Mouse (Mus musculus): Measurements from ENCODE around the gene Sec16a. TPM values are rescaled to one million over a fixed set of nuclear protein-coding genes. Genes with fewer than 3 reads are reported as not detected.

Sec16a gene
- polyA plus RNA-seq, 1 experiment from 2014 or later: 13.8 TPM

GRCm38 (mm10) chr2:26447451-26447850 lies 2.4 kb upstream of the Sec16a start:
- WGBS: 60% methylated on average over 1 of the region's 1 CpGs
- no peak for ATAC-seq (ENCODE audit: extremely low read depth, insufficient number of reproducible peaks, low FRiP score, low TSS enrichment)
- no peaks in the 10 kb centered on the region for H3K27me3 ChIP-seq (replicated peaks)
- H3K27ac ChIP-seq (replicated peaks): no peak overlapping the region
- H3K4me3 ChIP-seq: 0 out of 2 replicates have a peak overlapping the region, but pooled peaks have one; percentile 95
- no peak overlapping the region; the same call in none of the 2 replicates for H3K9ac ChIP-seq
- 0 out of 2 replicates have a peak overlapping the region, but pooled peaks have one; percentile 81 for H3K4me2 ChIP-seq
- H3K36me3 ChIP-seq: no peaks in the 10 kb centered on the region; the same call in 1 of the 2 replicates
- no peaks in the 10 kb centered on the region for H3K9me3 ChIP-seq
- H3K4me1 ChIP-seq: peaks cover 57% of the 10 kb centered on the region

DNA sequence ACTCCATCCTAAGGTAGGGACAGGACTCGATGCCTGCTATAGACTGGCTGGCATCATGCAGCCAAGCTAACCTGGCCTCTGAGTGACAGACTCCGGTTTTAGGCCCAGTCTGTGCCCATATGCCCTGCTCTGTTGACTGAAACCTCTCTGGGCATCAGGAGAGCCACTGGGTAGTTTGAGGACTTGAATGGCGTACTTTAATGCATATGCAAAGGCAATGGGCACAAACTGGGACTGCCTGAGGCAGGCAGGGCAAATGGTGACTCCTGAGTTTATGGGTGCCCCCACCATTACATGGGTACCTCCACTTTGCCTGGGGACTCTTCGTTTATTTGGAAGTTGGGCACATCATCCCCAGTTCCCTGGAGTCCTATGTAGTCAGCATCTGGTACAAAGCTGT lies 1.7 kb upstream of the Sec16a start:
- H3K9ac ChIP-seq: peak overlapping the region; percentile 85
- 61% methylated on average over 4 of the region's 4 CpGs for WGBS
- H3K4me3 ChIP-seq: peak overlapping the region; percentile 95
- peaks cover 3% of the 10 kb centered on the region for H3K36me3 ChIP-seq
- no peaks in the 10 kb centered on the region for H3K9me3 ChIP-seq
- H3K27me3 ChIP-seq (replicated peaks): no peaks in the 10 kb centered on the region
- H3K4me2 ChIP-seq: peak overlapping the region; percentile 81
- H3K4me1 ChIP-seq: peaks cover 57% of the 10 kb centered on the region
- peak overlapping the region; percentile 93 for H3K27ac ChIP-seq (replicated peaks)
- ATAC-seq (ENCODE audit: extremely low read depth, insufficient number of reproducible peaks, low FRiP score, low TSS enrichment): no peak

GRCm38 (mm10) chr2:26445666-26446445 lies 840 bp upstream of the Sec16a start:
- H3K27me3 ChIP-seq (replicated peaks): no peaks in the 10 kb centered on the region
- H3K27ac ChIP-seq (replicated peaks): peak overlapping the region; percentile 93
- peak overlapping the region; percentile 95 for H3K4me3 ChIP-seq
- ATAC-seq (ENCODE audit: extremely low read depth, insufficient number of reproducible peaks, low FRiP score, low TSS enrichment): peak; percentile 75
- peaks cover 51% of the 10 kb centered on the region for H3K4me1 ChIP-seq
- under 1% methylated on average over 44 of the region's 44 CpGs for WGBS
- H3K4me2 ChIP-seq: peak overlapping the region; percentile 81
- H3K36me3 ChIP-seq: peaks cover 11% of the 10 kb centered on the region
- no peaks in the 10 kb centered on the region for H3K9me3 ChIP-seq
- H3K9ac ChIP-seq: peak overlapping the region; percentile 85

DNA sequence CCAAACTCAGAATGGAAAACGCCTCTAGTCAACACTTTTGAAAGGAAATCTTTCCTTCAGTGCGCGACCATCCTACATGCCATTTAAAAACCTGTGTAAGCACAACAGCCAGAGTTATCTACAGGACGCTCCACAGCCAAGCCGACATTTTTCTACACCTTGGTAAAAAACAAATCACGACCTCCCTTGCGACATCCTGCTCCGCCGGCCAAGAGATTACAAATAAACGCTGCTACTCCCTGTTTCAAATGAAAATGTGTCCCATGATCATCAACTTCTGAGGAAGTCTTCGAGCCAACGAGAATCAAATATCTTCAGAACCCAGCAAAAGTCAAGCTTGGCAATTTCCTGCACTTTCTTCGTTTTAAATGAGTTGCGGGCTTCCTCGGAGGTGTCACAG lies 648 bp downstream of the Sec16a start:
- WGBS: under 1% methylated on average over 15 of the region's 15 CpGs
- peak overlapping the region; percentile 91 for H3K4me2 ChIP-seq

DNA sequence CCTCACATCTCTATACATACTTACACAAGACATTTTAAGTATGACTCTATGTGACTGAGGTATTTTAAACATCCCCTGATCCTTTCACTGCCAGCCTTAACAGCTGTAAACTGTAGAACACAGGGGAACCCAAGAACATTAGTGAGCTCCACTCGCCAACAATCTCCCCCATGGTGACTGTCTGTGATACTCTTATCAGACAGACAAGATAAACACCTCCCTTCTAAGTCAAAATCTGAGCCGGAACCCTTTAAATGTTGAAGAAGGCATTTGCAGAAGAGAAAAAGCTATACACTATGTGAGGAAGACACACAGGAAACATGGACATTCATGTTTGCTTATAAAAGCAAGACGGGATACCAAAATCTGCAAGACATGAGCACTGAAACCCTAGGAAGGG lies 1.1 kb downstream of the Sec16a start:
- Histone ChIP-seq H3K9me3 (no peaks in the 10 kb centered on the region), H3K4me2 (peak overlapping the region; percentile 91), H3K27ac (replicated peaks) (peak overlapping the region; percentile 93; the same call in 1 of the 2 replicates), H3K27me3 (replicated peaks) (no peaks in the 10 kb centered on the region), H3K9ac (peak overlapping the region; percentile 94), H3K4me3 (peak overlapping the region; percentile 95), H3K4me1 (peaks cover 43% of the 10 kb centered on the region), H3K36me3 (peaks cover 31% of the 10 kb centered on the region)
- WGBS: 10% methylated on average over 3 of the region's 3 CpGs
- no peak for ATAC-seq (ENCODE audit: extremely low read depth, insufficient number of reproducible peaks, low FRiP score, low TSS enrichment)

More for the DNA sequence above, 648 bp downstream of the Sec16a start:
- Histone ChIP-seq H3K27ac (replicated peaks) (peak overlapping the region; percentile 93), H3K9me3 (no peaks in the 10 kb centered on the region), H3K4me1 (peaks cover 45% of the 10 kb centered on the region), H3K36me3 (peaks cover 26% of the 10 kb centered on the region), H3K4me3 (peak overlapping the region; percentile 95), H3K27me3 (replicated peaks) (no peaks in the 10 kb centered on the region), H3K9ac (peak overlapping the region; percentile 94)
- no peak for ATAC-seq (ENCODE audit: extremely low read depth, insufficient number of reproducible peaks, low FRiP score, low TSS enrichment)

DNA sequence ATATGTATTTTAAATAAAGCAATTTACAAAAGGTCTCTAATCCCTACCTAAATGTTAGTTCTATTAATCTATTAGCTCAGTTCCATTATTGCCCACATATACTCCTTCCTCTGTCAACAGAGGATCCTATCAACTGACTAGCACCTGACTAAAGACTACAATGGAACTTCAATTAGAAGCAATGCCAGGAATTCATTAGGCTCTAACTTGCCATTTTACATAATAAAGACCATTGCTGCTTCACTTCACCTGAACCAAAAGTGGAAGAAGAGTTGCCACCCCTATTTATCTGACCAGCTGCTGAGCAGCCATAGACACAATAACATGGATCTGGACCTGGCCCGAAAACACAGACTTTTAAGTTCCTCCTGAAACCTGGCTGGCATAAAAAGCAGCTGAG lies 2.2 kb downstream of the Sec16a start:
- H3K27ac ChIP-seq (replicated peaks): no peak overlapping the region
- H3K9ac ChIP-seq: peak overlapping the region; percentile 94; the same call in 1 of the 2 replicates
- no peaks in the 10 kb centered on the region for H3K27me3 ChIP-seq (replicated peaks)
- H3K9me3 ChIP-seq: no peaks in the 10 kb centered on the region
- peaks cover 41% of the 10 kb centered on the region for H3K36me3 ChIP-seq
- WGBS: 83% methylated on average over 1 of the region's 1 CpGs
- peak overlapping the region; percentile 95; the same call in 1 of the 2 replicates for H3K4me3 ChIP-seq
- ATAC-seq (ENCODE audit: extremely low read depth, insufficient number of reproducible peaks, low FRiP score, low TSS enrichment): no peak
- H3K4me1 ChIP-seq: peaks cover 40% of the 10 kb centered on the region
- H3K4me2 ChIP-seq: peak overlapping the region; percentile 91

- no peak overlapping the region for H3K9ac ChIP-seq
These were observed 3.3 kb downstream of the Sec16a start for GRCm38 (mm10) chr2:26441688-26442087.

GRCm38 (mm10) chr2:26441261-26441660 lies 3.8 kb downstream of the Sec16a start:
- Histone ChIP-seq H3K9me3 (no peaks in the 10 kb centered on the region), H3K27ac (replicated peaks) (no peak overlapping the region), H3K4me2 (no peak overlapping the region), H3K9ac (no peak overlapping the region), H3K36me3 (peaks cover 52% of the 10 kb centered on the region), H3K4me3 (no peak overlapping the region), H3K27me3 (replicated peaks) (no peaks in the 10 kb centered on the region), H3K4me1 (peaks cover 34% of the 10 kb centered on the region)
- 89% methylated on average over 4 of the region's 4 CpGs for WGBS
- no peak for ATAC-seq (ENCODE audit: extremely low read depth, insufficient number of reproducible peaks, low FRiP score, low TSS enrichment)

More at GRCm38 (mm10) chr2:26441688-26442087, 3.3 kb downstream of the Sec16a start:
- H3K36me3 ChIP-seq: peaks cover 51% of the 10 kb centered on the region
- peaks cover 37% of the 10 kb centered on the region for H3K4me1 ChIP-seq
- no peak overlapping the region for H3K27ac ChIP-seq (replicated peaks)
- no peaks in the 10 kb centered on the region for H3K9me3 ChIP-seq
- no peak for ATAC-seq (ENCODE audit: extremely low read depth, insufficient number of reproducible peaks, low FRiP score, low TSS enrichment)
- no peak overlapping the region for H3K4me3 ChIP-seq
- H3K27me3 ChIP-seq (replicated peaks): no peaks in the 10 kb centered on the region
- H3K4me2 ChIP-seq: no peak overlapping the region
- WGBS: 69% methylated on average over 5 of the region's 5 CpGs

- H3K27me3 ChIP-seq (replicated peaks): no peaks in the 10 kb centered on the region
- 86% methylated on average over 6 of the region's 6 CpGs for WGBS
- H3K9me3 ChIP-seq: no peaks in the 10 kb centered on the region
- peaks cover 68% of the 10 kb centered on the region for H3K36me3 ChIP-seq
- no peak overlapping the region for H3K27ac ChIP-seq (replicated peaks)
- no peak overlapping the region for H3K4me2 ChIP-seq
- peaks cover 32% of the 10 kb centered on the region for H3K4me1 ChIP-seq
- H3K4me3 ChIP-seq: no peak overlapping the region
- no peak overlapping the region for H3K9ac ChIP-seq
- ATAC-seq (ENCODE audit: extremely low read depth, insufficient number of reproducible peaks, low FRiP score, low TSS enrichment): no peak
These were observed 5.3 kb downstream of the Sec16a start for GRCm38 (mm10) chr2:26439671-26440070.

- Histone ChIP-seq H3K9me3 (no peaks in the 10 kb centered on the region), H3K27ac (replicated peaks) (no peak overlapping the region), H3K27me3 (replicated peaks) (no peaks in the 10 kb centered on the region), H3K9ac (no peak overlapping the region), H3K4me3 (no peak overlapping the region), H3K4me1 (peaks cover 21% of the 10 kb centered on the region), H3K4me2 (no peak overlapping the region), H3K36me3 (peaks cover 81% of the 10 kb centered on the region)
- ATAC-seq (ENCODE audit: extremely low read depth, insufficient number of reproducible peaks, low FRiP score, low TSS enrichment): no peak
- WGBS: 89% methylated on average over 7 of the region's 7 CpGs
These were observed 6.6 kb downstream of the Sec16a start for GRCm38 (mm10) chr2:26438373-26438772.

GRCm38 (mm10) chr2:26437221-26437620 lies 7.8 kb downstream of the Sec16a start:
- WGBS: 56% methylated on average over 4 of the region's 4 CpGs
- Histone ChIP-seq H3K4me2 (no peak overlapping the region), H3K9ac (0 out of 2 replicates have a peak overlapping the region, but pooled peaks have one; percentile 2)

More at GRCm38 (mm10) chr2:26437221-26437620, 7.8 kb downstream of the Sec16a start:
- Histone ChIP-seq H3K9me3 (no peaks in the 10 kb centered on the region), H3K4me1 (peaks cover 14% of the 10 kb centered on the region; the same call in 1 of the 2 replicates), H3K36me3 (peaks cover 92% of the 10 kb centered on the region), H3K27me3 (replicated peaks) (no peaks in the 10 kb centered on the region), H3K4me3 (no peak overlapping the region), H3K27ac (replicated peaks) (no peak overlapping the region)
- no peak for ATAC-seq (ENCODE audit: extremely low read depth, insufficient number of reproducible peaks, low FRiP score, low TSS enrichment)
